Mouse (Mus musculus): ENCODE measurements at regions not wholly inside any gene's neighbourhood (a gene's known extent, or its start where the extent isn't known, plus 50 kb on each side); places are given as distances from the start of the nearest gene placed in this dataset.

DNA sequence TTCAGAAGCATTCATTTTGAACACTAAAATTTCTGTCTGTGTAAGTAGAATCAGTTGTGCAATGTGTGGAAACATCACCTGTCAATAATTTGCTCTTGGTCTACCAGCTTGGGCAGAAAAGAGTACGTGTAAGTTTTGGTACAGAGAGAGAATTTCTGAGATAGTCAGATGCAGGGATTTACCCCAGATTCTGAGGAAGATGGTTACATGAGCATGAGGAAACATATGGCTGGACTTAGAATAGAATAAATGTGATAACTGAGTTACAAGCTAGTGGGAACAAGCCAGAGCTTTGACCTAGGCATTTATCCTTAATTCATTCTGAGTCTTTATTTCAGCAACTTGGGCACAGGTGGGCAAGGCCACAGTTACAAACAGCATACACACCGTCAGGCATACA, 831.8 kb downstream of the Adgrl2 start:
- TF ChIP-seq CTCF (IDR thresholded peaks at IDR 0.05; ENCODE audit: borderline replicate concordance, insufficient read depth, low read length), result no peak
- TF ChIP-seq POLR2A (IDR thresholded peaks at IDR 0.05; ENCODE audit: low read depth, low read length), result no peak

Data from embryonic fibroblast, embryonic 13.5 days (primary cell).